Mouse (Mus musculus): Measurements from ENCODE around the gene Shcbp1l. TPM values are rescaled to one million over a fixed set of nuclear protein-coding genes. Genes with fewer than 3 reads are reported as not detected.
"Not testable (repeated sequence)": the region's sequence is repeated elsewhere in the genome, so short reads cannot be mapped to it uniquely, and the experiment has no call there.

Gene Shcbp1l
- total RNA-seq, 2 experiments from 2014 or later: 4.3 to 4.4 TPM

DNA sequence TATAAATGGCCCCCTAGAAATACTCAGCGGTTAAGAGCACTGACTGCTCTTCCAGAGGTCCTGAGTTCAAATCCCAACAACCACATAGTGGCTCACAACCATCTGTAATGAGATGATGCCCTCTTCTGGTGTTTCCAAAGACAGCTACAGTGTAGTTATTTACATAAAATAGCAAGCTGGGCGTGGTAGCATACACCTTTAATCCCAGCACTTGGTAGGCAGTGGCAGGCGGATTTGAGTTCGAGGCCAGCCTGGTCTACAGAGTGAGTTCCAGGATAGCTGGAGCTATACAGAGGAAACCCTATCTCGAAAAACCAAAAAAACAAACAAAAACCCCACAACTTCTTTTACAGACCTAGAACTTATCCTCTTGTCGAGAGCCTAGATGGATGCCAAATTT lies 61.2 kb downstream of the Shcbp1l start:
- not testable (repeated sequence) for DNase-seq (ENCODE audit: low spot score in 2 of 2)

DNA sequence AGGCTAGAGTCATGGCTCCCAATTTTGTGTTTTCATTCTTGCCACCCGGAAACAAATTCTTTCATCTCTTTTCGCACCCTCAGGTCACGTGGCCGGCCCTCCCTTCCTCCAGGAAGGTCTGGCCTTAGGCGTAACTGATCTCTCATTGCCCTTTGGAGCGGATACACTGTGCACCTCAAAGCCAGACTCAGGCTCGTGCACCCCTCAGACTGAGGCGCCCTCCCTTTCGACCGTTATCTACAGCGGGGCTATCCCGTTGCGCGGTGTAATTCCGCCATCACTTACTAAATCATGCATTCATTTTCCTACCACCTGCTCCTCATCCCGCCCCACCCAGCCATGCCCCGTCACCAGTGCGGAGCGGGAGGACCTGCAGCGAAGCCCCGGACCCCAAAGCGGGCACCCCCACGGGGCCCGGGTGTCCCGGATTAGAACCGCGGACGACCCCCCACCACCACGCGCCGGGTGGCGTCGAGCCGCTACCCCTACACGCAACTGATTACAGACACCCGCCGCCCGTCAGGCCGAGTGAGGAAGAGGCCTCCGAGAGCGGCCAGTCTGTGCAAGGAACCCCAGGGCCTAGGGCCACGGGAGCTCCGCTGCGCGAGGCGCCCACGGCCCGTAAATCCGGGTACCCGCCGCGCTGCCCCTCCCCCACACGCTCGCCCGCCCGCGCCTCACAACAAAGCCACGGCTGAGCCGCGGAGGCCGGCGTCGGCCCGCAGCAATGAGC lies 62.0 kb downstream of the Shcbp1l start:
- DNase-seq (ENCODE audit: low spot score in 2 of 2): peak; percentile 22 to 39

GRCm38 (mm10) chr1:153487500-153487879 lies 62.5 kb downstream of the Shcbp1l start, which contains the start of gene Dhx9:
Gene Dhx9 (minus strand): TSS chr1:153487660.
- peak; percentile 96 to 98 for DNase-seq (ENCODE audit: low spot score in 2 of 2)

DNA sequence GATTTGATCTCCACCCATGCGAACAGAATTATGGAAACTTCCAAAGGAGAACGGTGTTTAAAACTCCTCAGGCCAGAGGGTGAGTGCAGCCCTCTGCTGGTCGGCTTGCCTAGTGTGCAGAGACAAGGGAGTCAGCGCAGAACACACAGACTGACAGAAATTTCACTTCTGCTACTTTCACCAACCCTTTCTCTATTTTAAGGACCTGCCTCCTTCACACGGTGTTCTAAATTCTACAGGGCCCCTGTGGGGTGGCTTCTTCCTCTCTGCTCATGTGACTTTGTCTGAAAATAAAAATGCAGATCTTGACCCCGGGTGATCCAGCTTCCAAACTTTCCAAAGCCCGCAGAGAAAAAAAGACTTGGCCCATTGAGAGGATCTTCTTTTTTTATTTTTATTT lies 64.2 kb downstream of the Shcbp1l start:
- DNase-seq (ENCODE audit: low spot score in 2 of 2): peak in 1 of 2 experiments; percentile 36

DNA sequence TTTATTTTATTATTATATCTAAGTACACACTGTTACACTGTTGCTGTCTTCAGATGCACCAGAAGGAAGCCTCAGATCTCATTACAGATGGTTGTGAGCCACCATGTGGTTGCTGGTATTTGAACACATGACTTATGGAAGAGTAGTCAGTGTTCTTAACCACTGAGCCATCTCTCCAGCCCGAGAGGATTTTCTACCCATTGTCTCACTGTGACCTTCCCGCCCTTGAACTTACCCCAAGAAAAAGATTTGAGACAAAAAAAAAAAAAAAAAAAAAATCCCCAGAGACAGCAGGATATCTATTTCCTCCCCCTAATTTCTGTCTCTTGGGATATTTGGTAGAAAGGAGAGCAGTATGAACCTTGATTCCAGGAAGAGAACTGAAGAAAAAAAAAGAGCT lies 64.6 kb downstream of the Shcbp1l start:
- DNase-seq (ENCODE audit: low spot score in 2 of 2): peak in 1 of 2 experiments; percentile 60

- DNase-seq (ENCODE audit: low spot score in 2 of 2): no peak
Measured at GRCm38 (mm10) chr1:153489963-153490362, 65.0 kb downstream of the Shcbp1l start.

DNA sequence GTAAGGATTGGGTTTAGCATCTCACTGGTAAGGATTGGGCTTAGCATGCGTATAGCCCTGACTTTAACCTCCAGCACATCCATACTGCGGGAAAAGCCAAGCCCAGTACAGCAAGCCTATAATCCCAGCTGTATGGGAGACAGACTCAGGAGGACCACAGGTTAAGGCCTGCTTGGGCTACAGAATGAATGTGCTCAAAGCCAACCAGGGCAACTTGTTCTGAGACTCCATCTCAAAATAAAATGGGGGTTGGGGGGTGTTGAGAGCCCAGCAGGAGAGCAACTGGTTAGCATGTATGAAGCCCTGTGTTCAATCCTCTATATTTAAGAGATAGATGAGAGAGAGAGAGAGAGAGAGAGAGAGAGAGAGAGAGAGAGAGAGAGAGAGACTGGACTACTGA lies 66.4 kb downstream of the Shcbp1l start:
- DNase-seq (ENCODE audit: low spot score in 2 of 2): no peak

DNA sequence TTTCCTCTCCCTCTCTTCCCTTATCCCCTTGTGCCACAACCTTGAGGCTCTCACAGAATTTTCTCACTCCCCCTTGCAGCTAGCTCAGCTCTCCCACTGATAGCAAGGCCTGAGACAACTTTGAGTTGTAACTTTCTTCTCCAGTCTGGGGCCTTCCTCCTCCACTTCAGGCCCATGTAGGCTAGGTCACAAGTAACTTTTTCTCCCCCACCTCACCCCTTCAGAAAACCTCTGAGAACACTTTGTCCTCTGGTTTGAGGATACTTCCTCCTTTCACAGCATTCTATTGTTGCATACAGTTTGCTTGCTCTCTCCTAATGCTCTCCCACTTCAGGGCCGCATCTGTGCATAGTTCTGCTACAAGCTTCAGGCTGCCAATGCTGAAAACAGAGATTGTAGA lies 66.9 kb downstream of the Shcbp1l start:
- DNase-seq (ENCODE audit: low spot score in 2 of 2): no peak

GRCm38 (mm10) chr1:153493338-153493737 lies 68.4 kb downstream of the Shcbp1l start:
- no peak for DNase-seq (ENCODE audit: low spot score in 2 of 2)

DNA sequence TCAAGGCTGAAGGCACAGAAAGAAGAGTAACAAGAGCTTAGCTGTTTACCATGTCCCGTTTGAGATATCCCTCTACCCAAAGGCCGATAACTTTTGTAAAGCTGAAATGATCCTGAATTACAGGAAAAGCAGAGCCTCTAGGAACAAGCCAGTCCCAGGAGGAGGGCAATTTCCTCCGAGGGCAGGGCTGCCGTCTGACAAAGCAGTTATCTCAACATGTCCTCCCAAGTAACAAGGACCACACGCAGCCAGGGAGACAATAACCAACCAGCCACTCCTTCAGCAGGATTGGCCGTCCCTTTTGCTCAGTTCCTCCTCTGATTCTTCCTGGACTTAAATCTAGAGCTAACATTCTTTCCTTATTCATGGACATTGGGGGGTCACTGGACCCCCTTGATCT lies 69.0 kb downstream of the Shcbp1l start:
- no peak for DNase-seq (ENCODE audit: low spot score in 2 of 2)

DNA sequence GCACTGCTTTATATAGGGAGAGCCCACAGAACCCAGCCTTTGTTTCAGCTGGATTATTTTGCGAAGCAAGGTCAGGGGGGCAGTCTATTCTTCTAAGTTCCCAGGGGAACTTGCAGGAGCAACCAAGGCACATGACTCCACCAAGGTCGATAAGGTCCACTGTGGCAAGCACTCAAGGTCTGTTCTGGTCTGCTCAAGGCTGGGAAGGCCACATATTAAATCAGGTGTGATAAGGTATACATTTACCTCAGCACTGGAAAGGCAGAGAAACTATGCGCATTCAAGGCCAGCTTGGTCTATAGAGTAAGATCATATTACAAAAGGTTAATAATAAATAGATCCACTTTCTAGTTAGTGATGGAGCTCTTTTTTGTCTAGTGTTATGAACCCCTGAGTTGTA lies 71.1 kb downstream of the Shcbp1l start:
- no peak for DNase-seq (ENCODE audit: low spot score in 2 of 2)

- DNase-seq (ENCODE audit: low spot score in 2 of 2): no peak
Measured at GRCm38 (mm10) chr1:153500030-153500429, 75.1 kb downstream of the Shcbp1l start.

GRCm38 (mm10) chr1:153501644-153502321 lies 76.8 kb downstream of the Shcbp1l start:
- no peak for DNase-seq (ENCODE audit: low spot score in 2 of 2)

Other genes starting within 250 kb of the Shcbp1l start
- gene Lamc2, start 238.7 kb upstream of the Shcbp1l start, total RNA-seq (2021): 1 to 10 TPM; 1.7 to 2.8 TPM
- gene Lamc1, start 92.4 kb upstream of the Shcbp1l start, total RNA-seq (2021): 10 to 100 TPM; 21.9 to 27.8 TPM
- gene Dhx9, start 62.5 kb downstream of the Shcbp1l start, total RNA-seq (2021): 100 to 1,000 TPM; 105 to 106 TPM
- gene Npl, start 124.9 kb downstream of the Shcbp1l start, total RNA-seq (2021): 1 to 10 TPM; 3.4 to 4.8 TPM
- gene Rgs8, start 227.9 kb downstream of the Shcbp1l start, total RNA-seq (2021): 10 to 100 TPM; 70.7 to 73.5 TPM